Mouse (Mus musculus): ENCODE measurements at regions not wholly inside any gene's neighbourhood (a gene's known extent, or its start where the extent isn't known, plus 50 kb on each side); places are given as distances from the start of the nearest gene placed in this dataset.

- DNase-seq (ENCODE audit: extremely low spot score, low spot score): no peak
Observed at GRCm38 (mm10) chr14:101269048-101269789, 69.1 kb upstream of the Prr30 start.

- no peak for DNase-seq (ENCODE audit: extremely low spot score, low spot score)
Observed at GRCm38 (mm10) chr14:101267536-101267935, 67.4 kb upstream of the Prr30 start.
